Mouse (Mus musculus): Measurements from ENCODE around the gene Slc5a2. TPM values are rescaled to one million over a fixed set of nuclear protein-coding genes. Genes with fewer than 3 reads are reported as not detected.

Gene Slc5a2
- polyA plus RNA-seq, 1 experiment: not detected

GRCm38 (mm10) chr7:128238991-128239390 is 26.5 kb upstream of the Slc5a2 start:
- Histone ChIP-seq H3ac (ENCODE audit: control insufficient read depth, insufficient read length) (no peak overlapping the region), H3K79me2 (ENCODE audit: control insufficient read depth, insufficient read depth) (no peaks in the 10 kb centered on the region), H3K36me3 (ENCODE audit: control insufficient read depth, insufficient read depth) (peaks cover 4% of the 10 kb centered on the region), H3K27me3 (ENCODE audit: control insufficient read depth, insufficient read depth, insufficient read length) (no peaks in the 10 kb centered on the region), H3K4me3 (peak overlapping the region; percentile 91), H3K4me2 (ENCODE audit: low read depth) (peak overlapping the region; percentile 99)
- TF ChIP-seq CEBPB (IDR thresholded peaks at IDR 0.05; ENCODE audit: insufficient read depth, poor library complexity, severe bottlenecking) (peak; percentile 69; the same call in 1 of the 2 replicates), MYOG (IDR thresholded peaks at IDR 0.05; ENCODE audit: control insufficient read depth in 1 of 3, insufficient read depth in 1 of 3, insufficient read length in 2 of 3, low read depth in 2 of 3) (no peak)

GRCm38 (mm10) chr7:128240131-128240784 is 25.2 kb upstream of the Slc5a2 start:
- no peak overlapping the region for H3K4me2 ChIP-seq (ENCODE audit: low read depth)
- no peak for TF ChIP-seq MYOG (IDR thresholded peaks at IDR 0.05; ENCODE audit: control insufficient read depth in 1 of 3, insufficient read depth in 1 of 3, insufficient read length in 2 of 3, low read depth in 2 of 3)
- no peak for TF ChIP-seq TCF3 (IDR thresholded peaks at IDR 0.05; ENCODE audit: insufficient read length, low read depth)
- TF ChIP-seq REST (IDR thresholded peaks at IDR 0.05; ENCODE audit: insufficient read depth, insufficient read length): no peak
- TF ChIP-seq POLR2AphosphoS2 (IDR thresholded peaks at IDR 0.05; ENCODE audit: insufficient read length, low read depth): no peak
- no peak for TF ChIP-seq E2F4 (IDR thresholded peaks at IDR 0.05; ENCODE audit: insufficient read depth)
- TF ChIP-seq POLR2A (IDR thresholded peaks at IDR 0.05; ENCODE audit: insufficient read length, low read depth): no peak
- no peak for TF ChIP-seq MYOD1 (IDR thresholded peaks at IDR 0.05; ENCODE audit: control insufficient read depth in 1 of 3, insufficient read length in 2 of 3, low read depth in 2 of 3)
- H3K36me3 ChIP-seq (ENCODE audit: control insufficient read depth, insufficient read depth): peaks cover 4% of the 10 kb centered on the region

GRCm38 (mm10) chr7:128242331-128242730 is 23.1 kb upstream of the Slc5a2 start:
- peaks cover 3% of the 10 kb centered on the region for H3K79me2 ChIP-seq (ENCODE audit: control insufficient read depth, insufficient read depth)
- H3K4me3 ChIP-seq: no peak overlapping the region
- peaks cover 4% of the 10 kb centered on the region for H3K36me3 ChIP-seq (ENCODE audit: control insufficient read depth, insufficient read depth)
- TF ChIP-seq POLR2AphosphoS2 (IDR thresholded peaks at IDR 0.05; ENCODE audit: insufficient read length, low read depth) (no peak), TCF3 (IDR thresholded peaks at IDR 0.05; ENCODE audit: insufficient read length, low read depth) (no peak), E2F4 (IDR thresholded peaks at IDR 0.05; ENCODE audit: insufficient read depth) (no peak), REST (IDR thresholded peaks at IDR 0.05; ENCODE audit: insufficient read depth, insufficient read length) (no peak), POLR2A (IDR thresholded peaks at IDR 0.05; ENCODE audit: insufficient read length, low read depth) (no peak), MAX (IDR thresholded peaks at IDR 0.05; ENCODE audit: low read depth) (no peak), SRF (IDR thresholded peaks at IDR 0.05; ENCODE audit: control insufficient read depth, insufficient read length, low read depth) (no peak), TCF12 (IDR thresholded peaks at IDR 0.05; ENCODE audit: insufficient read depth, poor library complexity, severe bottlenecking) (no peak), MYOD1 (IDR thresholded peaks at IDR 0.05; ENCODE audit: control insufficient read depth in 1 of 3, insufficient read length in 2 of 3, low read depth in 2 of 3) (no peak), MYOG (IDR thresholded peaks at IDR 0.05; ENCODE audit: control insufficient read depth in 1 of 3, insufficient read depth in 1 of 3, insufficient read length in 2 of 3, low read depth in 2 of 3) (no peak), USF1 (IDR thresholded peaks at IDR 0.05; ENCODE audit: low read depth) (no peak)
- no peaks in the 10 kb centered on the region for H3K27me3 ChIP-seq (ENCODE audit: control insufficient read depth, insufficient read depth, insufficient read length)
- no peak overlapping the region for H3ac ChIP-seq (ENCODE audit: control insufficient read depth, insufficient read length)
- no peak overlapping the region for H3K4me2 ChIP-seq (ENCODE audit: low read depth)

More at GRCm38 (mm10) chr7:128240131-128240784, 25.2 kb upstream of the Slc5a2 start:
- Histone ChIP-seq H3K27me3 (ENCODE audit: control insufficient read depth, insufficient read depth, insufficient read length) (no peaks in the 10 kb centered on the region), H3K4me3 (no peak overlapping the region), H3ac (ENCODE audit: control insufficient read depth, insufficient read length) (no peak overlapping the region), H3K79me2 (ENCODE audit: control insufficient read depth, insufficient read depth) (no peaks in the 10 kb centered on the region)

- no peak for TF ChIP-seq MYOG (IDR thresholded peaks at IDR 0.05; ENCODE audit: control insufficient read depth in 1 of 3, insufficient read depth in 1 of 3, insufficient read length in 2 of 3, low read depth in 2 of 3)
- TF ChIP-seq CEBPB (IDR thresholded peaks at IDR 0.05; ENCODE audit: insufficient read depth, poor library complexity, severe bottlenecking): no peak
- TF ChIP-seq E2F4 (IDR thresholded peaks at IDR 0.05; ENCODE audit: insufficient read depth): no peak
- no peak for TF ChIP-seq MYOD1 (IDR thresholded peaks at IDR 0.05; ENCODE audit: control insufficient read depth in 1 of 3, insufficient read length in 2 of 3, low read depth in 2 of 3)
- no peak for TF ChIP-seq TCF12 (IDR thresholded peaks at IDR 0.05; ENCODE audit: insufficient read depth, poor library complexity, severe bottlenecking)
- TF ChIP-seq POLR2AphosphoS2 (IDR thresholded peaks at IDR 0.05; ENCODE audit: insufficient read length, low read depth): no peak
- no peak for TF ChIP-seq USF1 (IDR thresholded peaks at IDR 0.05; ENCODE audit: low read depth)
- no peak for TF ChIP-seq TCF3 (IDR thresholded peaks at IDR 0.05; ENCODE audit: insufficient read length, low read depth)
- no peak for TF ChIP-seq POLR2A (IDR thresholded peaks at IDR 0.05; ENCODE audit: insufficient read length, low read depth)
- TF ChIP-seq MAX (IDR thresholded peaks at IDR 0.05; ENCODE audit: low read depth): no peak
- no peak for TF ChIP-seq SRF (IDR thresholded peaks at IDR 0.05; ENCODE audit: control insufficient read depth, insufficient read length, low read depth)
- no peak overlapping the region for H3ac ChIP-seq (ENCODE audit: control insufficient read depth, insufficient read length)
- peaks cover 4% of the 10 kb centered on the region for H3K36me3 ChIP-seq (ENCODE audit: control insufficient read depth, insufficient read depth)
- no peak overlapping the region for H3K4me3 ChIP-seq
- no peak overlapping the region for H3K4me2 ChIP-seq (ENCODE audit: low read depth)
- peaks cover 16% of the 10 kb centered on the region for H3K79me2 ChIP-seq (ENCODE audit: control insufficient read depth, insufficient read depth)
- no peaks in the 10 kb centered on the region for H3K27me3 ChIP-seq (ENCODE audit: control insufficient read depth, insufficient read depth, insufficient read length)
These were observed 21.5 kb upstream of the Slc5a2 start for GRCm38 (mm10) chr7:128243921-128244320.

GRCm38 (mm10) chr7:128244410-128245025 is 20.9 kb upstream of the Slc5a2 start:
- H3K4me3 ChIP-seq: no peak overlapping the region
- H3K79me2 ChIP-seq (ENCODE audit: control insufficient read depth, insufficient read depth): peaks cover 22% of the 10 kb centered on the region
- no peaks in the 10 kb centered on the region for H3K27me3 ChIP-seq (ENCODE audit: control insufficient read depth, insufficient read depth, insufficient read length)
- H3K36me3 ChIP-seq (ENCODE audit: control insufficient read depth, insufficient read depth): peaks cover 6% of the 10 kb centered on the region
- H3ac ChIP-seq (ENCODE audit: control insufficient read depth, insufficient read length): no peak overlapping the region
- H3K4me2 ChIP-seq (ENCODE audit: low read depth): no peak overlapping the region
- TF ChIP-seq TCF3 (IDR thresholded peaks at IDR 0.05; ENCODE audit: insufficient read length, low read depth): no peak

Measured in myocyte (in vitro differentiated cells).